Mouse (Mus musculus) erythroblast, embryonic 14.5 days (primary cell): ENCODE data around the gene Afmid.

Experiments used
- GATA1 ChIP-seq: IDR thresholded peaks from 2 replicates; pipeline ENCODE4 v1.6.1; 2012; ENCODE audit warnings: low read length, inconsistent platforms, mixed read lengths
- TAL1 ChIP-seq: IDR thresholded peaks from 3 replicates; pipeline ENCODE4 v1.6.1; 2012; ENCODE audit warnings: low read length, inconsistent platforms, mixed read lengths

GRCm38 (mm10) chr11:117820173-117820572 lies 5.6 kb upstream of the Afmid start:
- TF ChIP-seq TAL1 (no peak), GATA1 (no peak)
